Mouse (Mus musculus) hindbrain, embryonic 15.5 days (tissue): ENCODE data around the gene Otulinl. TPM values are rescaled to one million over a fixed set of nuclear protein-coding genes. Genes with fewer than 3 reads are reported as not detected.
A peak's percentile ranks its signal among the peaks of the same experiment; 100 is the strongest.

Source experiments
- ATAC-seq: fragments of 200-750 bp; cut with Nextera tagmentation; 2 replicates; pipeline ENCODE4 v1.8.0; 2017; ENCODE audit warnings: low read depth, moderate number of reproducible peaks, moderate TSS enrichment; ENCODE audit not compliant: low FRiP score
- H3K27ac ChIP-seq: fragments of 300-500 bp; sonication (generic); replicated peaks from 2 replicates; pipeline ENCODE4 v1.5.1; 2015; ENCODE audit warnings: mild to moderate bottlenecking, inconsistent platforms
- H3K27me3 ChIP-seq: fragments of 300-500 bp; sonication (generic); 2 replicates; pipeline ENCODE4 v1.6.1; 2015; ENCODE audit warnings: control low read depth, inconsistent platforms
- H3K36me3 ChIP-seq: fragments of 300-500 bp; sonication (generic); 2 replicates; pipeline ENCODE4 v1.6.1; 2015; ENCODE audit warnings: control low read depth, inconsistent platforms
- H3K4me1 ChIP-seq: fragments of 300-500 bp; sonication (generic); replicated peaks from 2 replicates; pipeline ENCODE4 v1.6.1; 2015; ENCODE audit warnings: control low read depth, inconsistent platforms
- H3K4me2 ChIP-seq: fragments of 300-500 bp; sonication (generic); 2 replicates; pipeline ENCODE4 v1.6.1; 2015; ENCODE audit warnings: moderate library complexity, mild to moderate bottlenecking, inconsistent platforms
- H3K4me3 ChIP-seq: fragments of 300-500 bp; sonication (generic); 2 replicates; pipeline ENCODE4 v1.5.1; 2015; ENCODE audit warnings: mild to moderate bottlenecking, inconsistent platforms
- H3K9ac ChIP-seq: fragments of 300-500 bp; sonication (generic); 2 replicates; pipeline ENCODE4 v1.6.1; 2015; ENCODE audit warnings: inconsistent platforms
- H3K9me3 ChIP-seq: fragments of 300-500 bp; sonication (generic); 2 replicates; pipeline ENCODE4 v1.6.1; 2016; ENCODE audit warnings: control low read depth, inconsistent platforms
- WGBS: fragments of 180-500 bp; shearing (Covaris S2); methylation state at CpG from one replicate; pipeline ENCODE4 v1.1.7; 2015; 5-methylcytosine and 5-hydroxymethylcytosine counted together
- polyA plus RNA-seq: library from polyadenylated mRNA; unstranded; fragments of >200 nt; fragmentation: Nextera tagmentation; extraction: Ambion mirVana; gene quantifications from 2 replicates; pipeline ENCODE4 v1.2.1, GENCODE M21; 2015

The Otulinl gene
- polyA plus RNA-seq, 1 experiment from 2014 or later = 10.6 TPM

DNA sequence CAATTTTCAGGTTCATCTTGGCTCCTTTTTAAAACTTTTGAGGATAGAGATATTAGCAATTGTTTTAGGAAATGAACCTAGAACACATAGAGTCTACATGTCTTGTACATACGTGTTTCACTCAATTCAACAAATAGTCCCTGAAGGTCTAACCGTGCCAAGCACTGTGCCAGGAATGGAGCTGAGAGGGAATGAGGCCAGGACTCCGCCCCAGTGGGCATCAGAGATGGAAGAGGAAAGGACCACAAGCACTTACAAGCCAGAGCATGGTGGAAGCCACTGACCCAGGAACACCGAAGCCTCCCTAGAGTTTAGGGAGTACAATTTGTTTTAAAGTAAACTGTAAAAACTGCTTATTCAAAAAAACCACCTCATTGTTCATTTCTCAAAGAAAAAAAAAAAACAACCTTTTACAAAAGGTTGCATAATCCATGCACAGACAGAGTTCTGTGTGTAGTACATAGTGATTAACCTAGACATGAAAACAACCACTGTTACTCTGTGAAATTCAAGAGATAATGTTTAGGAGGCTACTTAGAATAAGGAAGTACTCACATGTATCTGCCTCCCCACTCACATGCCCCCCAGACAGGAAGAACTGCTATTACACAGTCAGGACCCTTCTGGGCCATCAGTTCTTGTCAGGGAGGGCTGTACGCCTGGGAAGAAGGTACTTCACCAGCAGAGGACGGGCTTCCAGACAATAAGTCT lies 60.7 kb downstream of the Otulinl start:
- ATAC-seq = no peak
- Histone ChIP-seq H3K9ac (no peak overlapping the region), H3K4me2 (no peak overlapping the region), H3K4me3 (no peak overlapping the region), H3K27ac (no peak overlapping the region), H3K27me3 (no peaks in the 10 kb centered on the region), H3K4me1 (no peaks in the 10 kb centered on the region), H3K9me3 (no peaks in the 10 kb centered on the region), H3K36me3 (peaks cover 16% of the 10 kb centered on the region; the same call in 1 of the 2 replicates)
- WGBS = 87% methylated on average over 6 of the region's 6 CpGs

DNA sequence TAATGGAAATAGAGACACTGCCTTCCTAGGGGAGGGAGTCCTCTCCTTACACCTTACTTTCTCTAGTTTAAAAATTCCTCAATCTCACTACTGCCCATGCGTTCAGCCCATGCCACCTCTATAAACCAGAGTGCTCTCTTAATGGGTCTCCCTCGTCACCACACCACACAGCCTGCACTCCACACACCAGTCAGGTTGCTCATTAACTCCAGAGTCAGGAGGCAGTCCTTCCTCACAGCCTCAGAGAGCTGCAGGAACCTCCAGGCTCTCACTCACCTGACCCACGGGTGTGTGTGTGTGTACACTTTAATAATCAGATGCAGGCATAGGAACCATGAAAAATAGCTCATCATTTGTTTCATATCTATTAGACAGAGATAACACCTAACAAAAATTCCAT lies 61.7 kb downstream of the Otulinl start:
- ATAC-seq = no peak
- H3K27ac ChIP-seq = no peak overlapping the region
- peaks cover 21% of the 10 kb centered on the region; the same call in 1 of the 2 replicates for H3K36me3 ChIP-seq
- H3K9me3 ChIP-seq = no peaks in the 10 kb centered on the region
- H3K27me3 ChIP-seq = no peaks in the 10 kb centered on the region
- H3K9ac ChIP-seq = no peak overlapping the region
- no peak overlapping the region for H3K4me3 ChIP-seq
- 79% methylated on average over 3 of the region's 3 CpGs for WGBS
- no peak overlapping the region for H3K4me2 ChIP-seq
- no peaks in the 10 kb centered on the region for H3K4me1 ChIP-seq

DNA sequence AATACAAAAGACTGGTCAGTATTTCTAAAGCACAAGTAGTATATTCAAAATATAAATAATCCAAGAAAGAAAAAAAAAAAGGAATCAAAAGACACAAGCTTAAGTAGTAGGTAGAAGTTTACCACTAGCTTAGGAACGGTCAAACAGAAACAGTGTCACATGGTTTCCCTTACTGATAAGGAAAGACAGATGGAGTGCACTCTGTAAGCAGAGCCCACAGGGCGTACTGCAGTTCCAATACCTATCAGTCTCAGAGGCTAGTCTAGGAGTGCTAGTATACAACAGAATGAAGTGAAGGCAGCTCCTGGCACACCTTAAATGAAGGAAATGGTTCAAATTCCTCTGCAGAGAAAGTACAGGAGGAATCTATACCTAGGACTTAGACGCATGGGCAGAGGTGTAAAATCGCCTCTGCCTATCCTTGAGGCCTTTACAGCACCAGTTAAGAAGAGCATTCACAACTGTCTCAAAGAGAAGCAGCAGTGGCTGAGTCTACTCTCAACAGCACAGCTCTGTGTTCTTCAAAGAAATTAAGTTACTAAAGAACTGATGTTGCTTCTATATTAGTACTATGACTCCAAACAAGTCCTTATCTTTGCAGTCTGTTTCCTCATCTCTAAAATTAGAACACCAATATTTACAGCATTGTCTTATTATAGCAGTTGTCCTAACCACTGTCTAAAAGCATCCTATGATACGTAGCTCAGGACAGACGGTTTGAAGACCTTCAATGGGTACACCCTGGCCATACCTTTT lies 62.4 kb downstream of the Otulinl start:
- H3K27me3 ChIP-seq = no peaks in the 10 kb centered on the region
- peaks cover 21% of the 10 kb centered on the region; the same call in 1 of the 2 replicates for H3K36me3 ChIP-seq
- H3K9me3 ChIP-seq = no peaks in the 10 kb centered on the region
- H3K4me1 ChIP-seq = no peaks in the 10 kb centered on the region
- ATAC-seq = no peak
- H3K27ac ChIP-seq = no peak overlapping the region
- no peak overlapping the region for H3K9ac ChIP-seq
- no peak overlapping the region for H3K4me3 ChIP-seq
- no peak overlapping the region for H3K4me2 ChIP-seq
- 90% methylated on average over 6 of the region's 6 CpGs for WGBS

DNA sequence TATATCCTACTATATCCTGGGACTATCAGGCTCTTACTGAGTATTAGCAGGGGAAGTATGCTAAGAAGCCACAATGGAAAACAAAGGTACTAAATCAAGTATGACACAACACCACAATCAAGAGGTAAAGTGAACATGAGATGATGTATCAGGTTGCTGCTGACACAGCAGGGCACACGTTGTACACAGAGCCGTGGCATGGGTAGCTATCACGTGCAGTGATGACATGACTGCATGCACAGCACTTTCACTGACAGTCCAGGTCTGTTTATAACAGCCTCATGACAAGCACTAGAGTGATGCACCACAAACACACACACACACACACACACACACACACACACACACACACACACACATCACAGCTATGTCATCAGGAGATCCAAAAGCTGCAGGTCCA lies 64.2 kb downstream of the Otulinl start:
- Histone ChIP-seq H3K27ac (no peak overlapping the region), H3K27me3 (no peaks in the 10 kb centered on the region), H3K4me3 (no peak overlapping the region), H3K9me3 (no peaks in the 10 kb centered on the region), H3K9ac (no peak overlapping the region), H3K36me3 (peaks cover 16% of the 10 kb centered on the region; the same call in 1 of the 2 replicates), H3K4me2 (no peak overlapping the region), H3K4me1 (0 out of 2 replicates have a peak, but pooled peaks cover 4% of the 10 kb centered on the region)
- ATAC-seq = no peak
- WGBS = 92% methylated on average over 3 of the region's 3 CpGs

DNA sequence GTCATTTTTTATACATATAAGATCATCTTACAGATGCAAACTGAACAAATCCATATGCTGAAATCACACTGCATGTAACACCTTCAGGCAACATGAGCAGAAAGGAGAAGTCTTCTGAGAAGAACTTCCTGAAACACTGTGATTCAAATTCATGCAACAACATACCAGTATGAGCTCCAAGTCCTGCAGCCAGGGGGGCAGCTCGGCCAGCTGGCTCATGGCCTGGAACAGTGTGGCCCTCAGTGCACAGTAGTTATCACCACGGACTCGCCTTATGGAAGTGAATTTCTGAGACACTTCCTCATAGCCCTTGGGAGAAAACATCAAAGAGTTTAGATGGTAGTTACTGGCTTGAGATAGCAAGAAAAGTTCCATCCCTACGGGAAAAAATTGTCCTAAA lies 65.2 kb downstream of the Otulinl start:
- peaks cover 16% of the 10 kb centered on the region; the same call in 1 of the 2 replicates for H3K36me3 ChIP-seq
- 85% methylated on average over 4 of the region's 4 CpGs for WGBS

DNA sequence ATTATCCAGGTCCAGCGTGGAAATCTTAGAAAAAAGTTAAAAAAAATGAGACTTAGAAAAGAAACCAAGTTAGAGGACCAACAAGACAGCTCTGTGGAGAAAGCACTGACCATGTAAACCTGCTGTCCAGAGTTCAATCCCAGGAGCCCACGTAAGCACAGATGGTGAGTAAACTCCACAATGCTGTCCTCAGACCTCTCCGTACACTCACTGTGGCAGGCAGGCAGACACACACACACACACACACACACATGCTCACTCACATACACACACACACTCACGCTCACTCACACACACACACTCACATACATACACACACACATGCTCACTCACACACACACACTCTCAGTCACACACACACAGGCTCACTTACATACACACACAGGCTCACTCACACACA lies 68.1 kb downstream of the Otulinl start:
- no peak overlapping the region for H3K9ac ChIP-seq
- ATAC-seq = peak; percentile 51; the same call in 1 of the 2 replicates
- H3K4me3 ChIP-seq = no peak overlapping the region
- no peaks in the 10 kb centered on the region for H3K9me3 ChIP-seq
- H3K36me3 ChIP-seq = 0 out of 2 replicates have a peak, but pooled peaks cover 9% of the 10 kb centered on the region
- H3K27me3 ChIP-seq = no peaks in the 10 kb centered on the region
- H3K4me2 ChIP-seq = no peak overlapping the region
- H3K4me1 ChIP-seq = 0 out of 2 replicates have a peak, but pooled peaks cover 4% of the 10 kb centered on the region
- 92% methylated on average over 4 of the region's 4 CpGs for WGBS
- H3K27ac ChIP-seq = no peak overlapping the region

More for the DNA sequence above, 65.2 kb downstream of the Otulinl start:
- H3K9me3 ChIP-seq = no peaks in the 10 kb centered on the region
- no peak overlapping the region for H3K4me3 ChIP-seq
- no peak overlapping the region for H3K27ac ChIP-seq
- H3K4me1 ChIP-seq = 0 out of 2 replicates have a peak, but pooled peaks cover 4% of the 10 kb centered on the region
- no peak overlapping the region for H3K4me2 ChIP-seq
- H3K9ac ChIP-seq = no peak overlapping the region
- H3K27me3 ChIP-seq = no peaks in the 10 kb centered on the region
- no peak for ATAC-seq

DNA sequence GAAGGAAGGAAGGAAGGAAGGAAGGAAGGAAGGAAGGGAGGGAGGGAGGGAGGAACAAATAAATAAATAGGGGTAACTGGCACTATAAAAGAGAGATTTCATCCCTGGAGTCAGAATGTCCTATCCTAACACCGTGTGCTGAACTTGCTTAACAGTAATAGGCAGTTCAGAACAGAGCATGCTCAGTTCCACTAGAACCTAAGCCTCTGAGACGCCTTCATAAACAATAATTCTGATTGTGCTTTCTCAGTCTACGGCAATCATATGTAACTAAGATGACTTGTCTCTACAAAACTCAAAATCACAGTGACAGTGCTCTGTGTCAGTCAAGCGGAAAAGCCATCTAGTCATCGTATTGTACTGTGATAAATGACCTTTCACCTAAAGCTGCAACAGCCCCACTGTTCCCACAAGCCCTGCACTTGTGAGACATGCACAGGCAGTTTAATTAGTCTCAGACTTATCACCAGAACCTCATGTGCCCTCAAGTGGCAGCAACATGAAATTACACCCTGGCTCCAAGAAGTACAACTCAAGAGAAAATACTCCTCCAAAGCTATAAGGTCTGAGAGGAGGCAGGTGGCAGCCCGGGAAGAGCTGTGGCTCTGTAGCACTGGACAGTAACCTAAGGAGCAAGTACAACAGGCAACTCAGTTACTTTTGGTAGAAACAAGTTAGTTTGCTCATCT lies 68.7 kb downstream of the Otulinl start:
- no peaks in the 10 kb centered on the region for H3K9me3 ChIP-seq
- peaks cover 9% of the 10 kb centered on the region; the same call in 1 of the 2 replicates for H3K36me3 ChIP-seq
- ATAC-seq = peak; percentile 86
- H3K4me1 ChIP-seq = 0 out of 2 replicates have a peak, but pooled peaks cover 4% of the 10 kb centered on the region
- H3K27me3 ChIP-seq = no peaks in the 10 kb centered on the region
- H3K4me3 ChIP-seq = no peak overlapping the region
- H3K4me2 ChIP-seq = no peak overlapping the region
- WGBS = 19% methylated on average over 6 of the region's 6 CpGs
- H3K27ac ChIP-seq = no peak overlapping the region
- H3K9ac ChIP-seq = no peak overlapping the region

DNA sequence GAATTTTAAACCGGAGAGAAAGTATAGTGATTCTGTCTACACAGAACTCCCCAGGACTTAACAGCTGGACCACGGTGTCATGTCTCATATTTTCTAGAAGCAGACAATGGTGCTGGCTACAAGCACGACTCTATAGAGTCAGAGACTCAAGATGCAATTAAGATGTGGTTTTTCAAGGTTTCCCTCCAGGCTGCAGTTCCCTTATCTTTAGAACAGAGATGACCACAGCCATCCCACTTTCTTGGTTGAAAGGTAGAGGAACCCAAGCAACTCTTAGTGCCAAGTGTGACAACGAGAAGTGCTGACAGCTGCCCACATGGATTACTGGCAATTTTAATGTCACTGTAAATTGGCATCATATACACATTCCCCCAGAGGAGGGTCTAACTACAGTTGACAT lies 71.8 kb downstream of the Otulinl start:
- 0 out of 2 replicates have a peak, but pooled peaks cover 4% of the 10 kb centered on the region for H3K4me1 ChIP-seq
- WGBS = 76% methylated on average over 4 of the region's 4 CpGs
- no peak overlapping the region for H3K9ac ChIP-seq
- no peaks in the 10 kb centered on the region for H3K9me3 ChIP-seq
- H3K27ac ChIP-seq = no peak overlapping the region
- H3K4me3 ChIP-seq = no peak overlapping the region
- no peak for ATAC-seq
- no peaks in the 10 kb centered on the region for H3K27me3 ChIP-seq
- no peak overlapping the region for H3K4me2 ChIP-seq
- H3K36me3 ChIP-seq = peaks cover 7% of the 10 kb centered on the region

DNA sequence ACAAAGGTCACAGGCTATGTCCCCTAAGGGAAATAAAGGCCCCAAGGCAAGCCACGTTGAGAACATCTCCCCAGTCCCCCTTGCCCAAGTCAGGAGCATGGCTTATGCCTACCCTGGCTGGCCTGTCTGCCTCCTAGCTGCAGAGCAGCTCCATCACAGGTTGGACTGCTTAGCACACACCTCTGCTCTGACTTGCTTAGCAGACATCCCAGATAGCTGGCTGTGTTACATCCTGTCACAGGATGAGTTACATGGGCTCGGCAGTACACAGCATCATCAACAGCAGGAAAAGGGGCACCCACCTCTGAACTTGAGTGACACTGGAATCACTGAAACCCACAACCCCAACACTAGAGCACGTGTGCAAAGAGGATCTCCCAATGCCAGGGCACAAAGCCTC lies 76.1 kb downstream of the Otulinl start:
- no peaks in the 10 kb centered on the region for H3K9me3 ChIP-seq
- 79% methylated on average over 3 of the region's 3 CpGs for WGBS
- no peaks in the 10 kb centered on the region for H3K4me1 ChIP-seq
- H3K27ac ChIP-seq = no peak overlapping the region
- H3K36me3 ChIP-seq = peaks cover 12% of the 10 kb centered on the region
- no peak overlapping the region for H3K4me2 ChIP-seq
- H3K27me3 ChIP-seq = no peaks in the 10 kb centered on the region
- H3K4me3 ChIP-seq = no peak overlapping the region
- no peak for ATAC-seq
- no peak overlapping the region for H3K9ac ChIP-seq
